Mouse (Mus musculus) lung, embryonic 15.5 days (tissue): ENCODE measurements around the gene Ier3. TPM values are rescaled to one million over a fixed set of nuclear protein-coding genes. Genes with fewer than 3 reads are reported as not detected.

ENCODE experiments used
- ATAC-seq: fragments of 200-750 bp; cut with Nextera tagmentation; 2 replicates; pipeline ENCODE4 v1.8.0; 2017; ENCODE audit warnings: moderate number of reproducible peaks, borderline replicate concordance; ENCODE audit not compliant: low FRiP score, low TSS enrichment; ENCODE audit errors: extremely low read depth
- H3K27ac ChIP-seq: fragments of 300-500 bp; sonication (generic); 2 replicates; pipeline ENCODE4 v1.5.1; 2015; ENCODE audit warnings: moderate library complexity, mild to moderate bottlenecking, inconsistent platforms
- H3K27me3 ChIP-seq: fragments of 300-500 bp; sonication (generic); 2 replicates; pipeline ENCODE4 v1.6.1; 2015; ENCODE audit warnings: inconsistent platforms
- H3K36me3 ChIP-seq: fragments of 300-500 bp; sonication (generic); 2 replicates; pipeline ENCODE4 v1.6.1; 2015; ENCODE audit warnings: inconsistent platforms
- H3K4me1 ChIP-seq: fragments of 300-500 bp; sonication (generic); 2 replicates; pipeline ENCODE4 v1.6.1; 2015; ENCODE audit warnings: inconsistent platforms
- H3K4me2 ChIP-seq: fragments of 300-500 bp; sonication (generic); 2 replicates; pipeline ENCODE4 v1.6.1; 2015; ENCODE audit warnings: inconsistent platforms, mild to moderate bottlenecking, moderate library complexity
- H3K4me3 ChIP-seq: fragments of 300-500 bp; sonication (generic); 2 replicates; pipeline ENCODE4 v1.5.1; 2015; ENCODE audit warnings: mild to moderate bottlenecking, inconsistent platforms
- H3K9ac ChIP-seq: fragments of 300-500 bp; sonication (generic); 2 replicates; pipeline ENCODE4 v1.6.1; 2015; ENCODE audit warnings: inconsistent platforms
- H3K9me3 ChIP-seq: fragments of 300-500 bp; sonication (generic); 2 replicates; pipeline ENCODE4 v1.6.1; 2016; ENCODE audit warnings: inconsistent platforms
- WGBS: fragments of 180-500 bp; shearing (Covaris S2); methylation state at CpG from one replicate; pipeline ENCODE4 v1.1.7; 2015; 5-methylcytosine and 5-hydroxymethylcytosine counted together
- polyA plus RNA-seq: library from polyadenylated mRNA; unstranded; fragments of >200 nt; fragmentation: Nextera tagmentation; extraction: Ambion mirVana; gene quantifications from 2 replicates; pipeline ENCODE4 v1.2.1, GENCODE M21; 2015

Ier3 gene
- polyA plus RNA-seq, 1 experiment from 2014 or later, result 17.9 TPM

- H3K4me2 ChIP-seq, result no peak overlapping the region; the same call in 1 of the 2 replicates
- peak overlapping the region; percentile 93 for H3K27ac ChIP-seq
- no peaks in the 10 kb centered on the region for H3K36me3 ChIP-seq
- H3K4me3 ChIP-seq, result no peak overlapping the region
- no peak for ATAC-seq
- 45% methylated on average over 6 of the region's 6 CpGs for WGBS
- H3K9ac ChIP-seq, result no peak overlapping the region
- no peaks in the 10 kb centered on the region for H3K27me3 ChIP-seq
- H3K9me3 ChIP-seq, result no peaks in the 10 kb centered on the region
- H3K4me1 ChIP-seq, result peaks cover 69% of the 10 kb centered on the region
Observed at GRCm38 (mm10) chr17:35812736-35813135, 8.7 kb upstream of the Ier3 start.

DNA sequence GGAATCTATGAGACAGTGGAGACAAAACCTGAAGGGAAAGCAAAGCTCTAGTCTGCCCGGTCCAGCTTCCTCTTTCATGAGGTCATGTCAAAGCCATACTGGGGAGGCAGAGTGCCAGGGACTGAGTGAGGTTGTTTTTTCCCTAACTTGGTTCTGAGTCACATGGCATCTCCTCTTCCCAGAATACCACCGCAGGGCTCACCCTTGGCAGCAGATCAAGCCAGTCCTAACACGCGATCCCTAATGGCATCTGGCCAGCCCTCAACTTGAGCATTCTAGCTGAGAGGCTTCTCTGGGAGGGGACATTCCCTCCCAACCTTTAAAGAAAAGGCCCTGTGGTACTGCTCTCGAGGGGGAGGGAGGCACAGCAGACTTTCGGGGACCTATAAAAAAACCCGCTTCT is 8.2 kb upstream of the Ier3 start:
- Histone ChIP-seq H3K36me3 (no peaks in the 10 kb centered on the region), H3K4me2 (peak overlapping the region; percentile 16; the same call in 1 of the 2 replicates), H3K27ac (peak overlapping the region; percentile 93), H3K4me1 (peaks cover 66% of the 10 kb centered on the region), H3K4me3 (no peak overlapping the region), H3K9ac (no peak overlapping the region), H3K27me3 (no peaks in the 10 kb centered on the region), H3K9me3 (no peaks in the 10 kb centered on the region)
- 17% methylated on average over 7 of the region's 7 CpGs for WGBS
- ATAC-seq, result peak; percentile 84

GRCm38 (mm10) chr17:35813653-35814052 is 7.8 kb upstream of the Ier3 start:
- Histone ChIP-seq H3K36me3 (no peaks in the 10 kb centered on the region), H3K4me3 (no peak overlapping the region), H3K4me1 (peaks cover 66% of the 10 kb centered on the region), H3K9ac (no peak overlapping the region), H3K27ac (peak overlapping the region; percentile 93), H3K27me3 (no peaks in the 10 kb centered on the region), H3K9me3 (no peaks in the 10 kb centered on the region), H3K4me2 (peak overlapping the region; percentile 16; the same call in 1 of the 2 replicates)
- WGBS, result 46% methylated on average over 7 of the region's 7 CpGs
- peak; percentile 44 for ATAC-seq

GRCm38 (mm10) chr17:35814678-35815077 is 6.8 kb upstream of the Ier3 start:
- H3K9ac ChIP-seq, result no peak overlapping the region

GRCm38 (mm10) chr17:35815836-35816235 is 5.6 kb upstream of the Ier3 start:
- H3K27me3 ChIP-seq, result no peaks in the 10 kb centered on the region
- no peaks in the 10 kb centered on the region for H3K36me3 ChIP-seq
- H3K4me3 ChIP-seq, result no peak overlapping the region
- no peak overlapping the region for H3K4me2 ChIP-seq
- ATAC-seq, result no peak
- no peaks in the 10 kb centered on the region for H3K9me3 ChIP-seq
- 36% methylated on average over 7 of the region's 7 CpGs for WGBS
- peaks cover 68% of the 10 kb centered on the region for H3K4me1 ChIP-seq
- peak overlapping the region; percentile 55 for H3K27ac ChIP-seq
- no peak overlapping the region for H3K9ac ChIP-seq

More at GRCm38 (mm10) chr17:35814678-35815077, 6.8 kb upstream of the Ier3 start:
- no peak for ATAC-seq
- no peaks in the 10 kb centered on the region for H3K9me3 ChIP-seq
- WGBS, result 49% methylated on average over 6 of the region's 6 CpGs
- H3K27me3 ChIP-seq, result no peaks in the 10 kb centered on the region
- no peak overlapping the region for H3K4me3 ChIP-seq
- no peaks in the 10 kb centered on the region for H3K36me3 ChIP-seq
- peaks cover 66% of the 10 kb centered on the region for H3K4me1 ChIP-seq
- H3K27ac ChIP-seq, result peak overlapping the region; percentile 93
- no peak overlapping the region for H3K4me2 ChIP-seq

DNA sequence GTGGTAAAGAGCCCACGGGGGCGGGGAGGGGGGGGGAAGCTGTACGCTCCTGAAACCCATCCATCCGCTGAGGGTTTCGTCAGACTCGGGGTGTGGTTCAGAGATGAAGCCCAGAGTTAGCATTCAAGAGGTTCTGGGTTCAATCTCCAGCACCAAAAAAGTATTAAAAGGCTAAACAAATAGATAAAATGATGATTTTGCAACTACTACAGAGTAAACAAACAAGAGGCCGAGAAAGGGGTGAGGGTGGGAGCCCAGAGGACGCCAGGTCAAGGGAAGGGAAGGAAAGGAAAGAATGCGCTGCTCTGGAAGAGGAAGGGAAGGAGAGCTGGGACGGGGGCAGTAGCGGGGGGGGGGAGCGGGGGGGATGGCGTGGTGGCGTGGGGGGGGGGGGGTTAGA is 4.8 kb upstream of the Ier3 start:
- ATAC-seq, result no peak
- Histone ChIP-seq H3K4me3 (no peak overlapping the region), H3K9me3 (no peaks in the 10 kb centered on the region), H3K27ac (no peak overlapping the region), H3K4me1 (peaks cover 64% of the 10 kb centered on the region), H3K27me3 (no peaks in the 10 kb centered on the region), H3K36me3 (no peaks in the 10 kb centered on the region), H3K4me2 (no peak overlapping the region), H3K9ac (no peak overlapping the region)
- WGBS, result 29% methylated on average over 7 of the region's 14 CpGs

- Histone ChIP-seq H3K36me3 (no peaks in the 10 kb centered on the region), H3K4me2 (no peak overlapping the region), H3K9ac (no peak overlapping the region), H3K4me3 (no peak overlapping the region), H3K27ac (no peak overlapping the region), H3K4me1 (peaks cover 63% of the 10 kb centered on the region), H3K9me3 (no peaks in the 10 kb centered on the region), H3K27me3 (no peaks in the 10 kb centered on the region)
- WGBS, result 43% methylated on average over 10 of the region's 10 CpGs
- no peak for ATAC-seq
Observed at GRCm38 (mm10) chr17:35817226-35817625, 4.3 kb upstream of the Ier3 start.

- H3K9ac ChIP-seq, result no peak overlapping the region
- peaks cover 48% of the 10 kb centered on the region for H3K4me1 ChIP-seq
- no peak overlapping the region for H3K4me2 ChIP-seq
- WGBS, result 70% methylated on average over 5 of the region's 5 CpGs
- no peak overlapping the region for H3K4me3 ChIP-seq
- no peaks in the 10 kb centered on the region for H3K36me3 ChIP-seq
- no peak for ATAC-seq
- H3K9me3 ChIP-seq, result no peaks in the 10 kb centered on the region
- H3K27me3 ChIP-seq, result no peaks in the 10 kb centered on the region
- no peak overlapping the region for H3K27ac ChIP-seq
Observed at GRCm38 (mm10) chr17:35820111-35820510, 1.4 kb upstream of the Ier3 start.

DNA sequence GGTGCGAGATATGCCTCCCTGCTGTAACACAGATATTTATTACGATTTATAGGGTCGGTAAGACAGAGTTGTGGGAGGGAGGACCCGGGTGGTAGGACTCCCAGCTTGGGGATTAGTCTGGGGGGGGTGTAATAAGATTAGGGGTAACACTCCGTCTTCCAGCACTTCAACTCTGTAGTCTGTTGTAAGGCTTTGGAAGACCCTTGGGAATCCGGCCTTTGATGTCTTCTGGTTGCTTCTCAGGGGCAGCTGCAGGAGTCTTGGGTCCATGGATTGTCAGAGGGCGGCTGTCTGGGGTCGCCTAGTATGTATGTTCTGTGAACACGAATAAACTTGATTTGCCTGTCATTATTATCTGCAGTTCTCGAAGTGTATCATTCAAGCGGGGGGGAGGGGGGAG is 1.1 kb downstream of the Ier3 start:
- H3K36me3 ChIP-seq, result peaks cover 21% of the 10 kb centered on the region
- ATAC-seq, result no peak
- peak overlapping the region; percentile 87 for H3K27ac ChIP-seq
- peak overlapping the region; percentile 69 for H3K9ac ChIP-seq
- H3K4me3 ChIP-seq, result peak overlapping the region; percentile 76
- H3K27me3 ChIP-seq, result no peaks in the 10 kb centered on the region
- 3% methylated on average over 11 of the region's 11 CpGs for WGBS
- H3K4me1 ChIP-seq, result peaks cover 25% of the 10 kb centered on the region
- peak overlapping the region; percentile 97 for H3K4me2 ChIP-seq
- H3K9me3 ChIP-seq, result no peaks in the 10 kb centered on the region

DNA sequence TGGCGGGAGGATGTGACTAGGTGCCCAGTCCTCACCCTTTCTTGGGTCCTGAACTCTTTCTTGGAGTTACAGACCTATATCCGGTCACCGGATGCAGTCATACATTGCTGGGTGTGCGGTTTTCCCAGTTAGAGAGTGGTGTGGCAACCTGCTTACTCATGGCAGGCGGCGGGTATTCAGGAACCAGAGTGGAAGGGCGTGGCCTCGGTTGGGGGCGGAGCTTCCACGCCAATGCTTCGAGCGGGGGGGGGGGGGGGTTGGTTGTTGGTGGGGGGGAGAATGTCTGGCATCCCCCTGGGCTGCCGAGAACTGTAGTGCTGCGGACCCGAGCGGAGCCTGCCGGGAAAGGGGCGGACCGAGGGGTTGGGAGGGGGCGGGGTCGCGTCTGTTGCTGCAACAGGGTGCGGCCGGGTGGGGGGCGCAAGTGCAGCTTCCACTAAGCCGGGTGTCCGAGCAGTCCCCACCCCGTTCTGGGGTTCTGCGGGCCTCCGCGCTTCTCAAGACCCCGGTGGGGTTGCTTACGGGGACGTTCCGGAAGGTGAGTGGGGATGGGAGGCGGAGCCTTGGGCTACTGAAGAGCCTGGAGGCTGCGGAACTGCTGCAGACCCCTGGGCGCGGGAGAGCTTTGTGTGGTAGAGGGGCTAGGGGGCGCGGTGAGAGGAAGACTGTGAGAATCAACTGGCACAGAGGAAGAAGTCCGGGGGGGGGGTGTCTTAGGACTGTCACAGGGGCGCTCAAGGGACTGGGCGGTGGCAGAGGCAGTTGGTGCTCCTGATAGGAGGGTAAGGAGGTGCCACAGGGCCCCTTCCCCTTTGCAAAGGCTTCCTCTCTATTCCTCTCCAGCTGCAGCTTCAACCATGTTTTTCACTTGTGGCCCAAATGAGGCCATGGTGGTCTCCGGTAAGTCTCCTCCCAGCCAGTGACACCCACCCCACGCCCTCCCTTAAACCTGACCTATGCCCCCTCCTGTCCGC is 1.8 kb downstream of the Ier3 start, which contains the start of gene Flot1:
Gene Flot1, plus strand, starts transcription at position 267 of the 974 bp plus-strand sequence.
- H3K36me3 ChIP-seq, result peaks cover 28% of the 10 kb centered on the region
- H3K4me3 ChIP-seq, result peak within 1 kb of the TSS; percentile 76
- peaks cover 24% of the 10 kb centered on the region for H3K4me1 ChIP-seq
- H3K9ac ChIP-seq, result peak within 1 kb of the TSS; percentile 69
- H3K4me2 ChIP-seq, result peak within 1 kb of the TSS; percentile 97
- WGBS, result 1% methylated on average over 46 of the region's 47 CpGs
- ATAC-seq, result peak; percentile 90
- peak within 1 kb of the TSS; percentile 87 for H3K27ac ChIP-seq
- no peaks in the 10 kb centered on the region for H3K9me3 ChIP-seq
- no peaks in the 10 kb centered on the region for H3K27me3 ChIP-seq

- Histone ChIP-seq H3K9ac (no peak overlapping the region; the same call in 1 of the 2 replicates), H3K27ac (no peak overlapping the region), H3K36me3 (peaks cover 28% of the 10 kb centered on the region), H3K4me1 (peaks cover 24% of the 10 kb centered on the region), H3K27me3 (no peaks in the 10 kb centered on the region), H3K4me2 (peak overlapping the region; percentile 97), H3K9me3 (no peaks in the 10 kb centered on the region), H3K4me3 (peak overlapping the region; percentile 76; the same call in 1 of the 2 replicates)
- ATAC-seq, result no peak
- 57% methylated on average over 7 of the region's 7 CpGs for WGBS
Observed at GRCm38 (mm10) chr17:35824402-35824801, 2.9 kb downstream of the Ier3 start.
